Mouse (Mus musculus): ENCODE data around the gene Fbxl17. TPM values are rescaled to one million over a fixed set of nuclear protein-coding genes. Genes with fewer than 3 reads are reported as not detected.

The Fbxl17 gene
- total and polyA plus RNA-seq, 3 experiments, result 5.0 to 9.7 TPM; not detected in 1

GRCm38 (mm10) chr17:63391506-63391905 is 108.3 kb downstream of the Fbxl17 start:
- H3K9me3 ChIP-seq (replicated peaks; ENCODE audit: insufficient read depth, low read length), result no peaks in the 10 kb centered on the region
- H3K36me3 ChIP-seq (ENCODE audit: control insufficient read depth in 1 of 2, insufficient read depth in 2 of 2, low read length in 2 of 2), result no peaks in the 10 kb centered on the region
- no peaks in the 10 kb centered on the region for H3K27me3 ChIP-seq (ENCODE audit: control insufficient read depth in 1 of 2, insufficient read depth in 2 of 2, low read length in 2 of 2)
- TF ChIP-seq MAFK (IDR thresholded peaks at IDR 0.05; ENCODE audit: borderline replicate concordance, low read depth, low read length) (no peak), POLR2AphosphoS2 (IDR thresholded peaks at IDR 0.05; ENCODE audit: low read length) (no peak), ELF1 (IDR thresholded peaks at IDR 0.05; ENCODE audit: low read depth, low read length) (no peak), TAL1 (IDR thresholded peaks at IDR 0.05; ENCODE audit: low read length) (no peak), ETS1 (IDR thresholded peaks at IDR 0.05; ENCODE audit: low read depth, low read length) (no peak), JUND (IDR thresholded peaks at IDR 0.05; ENCODE audit: low read depth, low read length) (no peak), SMC3 (IDR thresholded peaks at IDR 0.05; ENCODE audit: low read depth, low read length) (no peak), GATA1 (IDR thresholded peaks at IDR 0.05; ENCODE audit: low read depth, low read length) (no peak), MEF2A (IDR thresholded peaks at IDR 0.05; ENCODE audit: extremely low read depth, insufficient replicate concordance, low read depth, low read length, poor library complexity, severe bottlenecking) (no peak), EP300 (IDR thresholded peaks at IDR 0.05; ENCODE audit: low read depth in 1 of 2, low read length in 2 of 2) (no peak), MAX (IDR thresholded peaks at IDR 0.05; ENCODE audit: low read length) (no peak), TCF12 (IDR thresholded peaks at IDR 0.05; ENCODE audit: low read depth, low read length) (no peak), MAZ (IDR thresholded peaks at IDR 0.05; ENCODE audit: low read depth, low read length) (no peak), UBTF (IDR thresholded peaks at IDR 0.05; ENCODE audit: borderline replicate concordance, insufficient read depth, low read depth, low read length) (no peak), BHLHE40 (IDR thresholded peaks at IDR 0.05; ENCODE audit: borderline replicate concordance, low read depth, low read length) (no peak), GABPA (IDR thresholded peaks at IDR 0.05; ENCODE audit: low read depth, low read length) (no peak), NRF1 (IDR thresholded peaks at IDR 0.05; ENCODE audit: insufficient read depth, low read depth, low read length, poor library complexity, severe bottlenecking) (no peak), CHD1 (IDR thresholded peaks at IDR 0.05; ENCODE audit: low read depth, low read length) (no peak)
- no peaks in the 10 kb centered on the region for H3K79me2 ChIP-seq (ENCODE audit: control insufficient read depth, insufficient read depth, low read length, poor library complexity)
- DNase-seq (ENCODE audit: low read depth, low spot score), result no peak
- no peak overlapping the region for H3K9ac ChIP-seq (ENCODE audit: control insufficient read depth, low read depth, low read length, poor library complexity, severe bottlenecking)
- no peak overlapping the region for H3K4me3 ChIP-seq (ENCODE audit: control insufficient read depth in 1 of 2, insufficient read depth in 1 of 2, low read depth in 2 of 2, low read length in 2 of 2)
- H3K4me1 ChIP-seq (ENCODE audit: control insufficient read depth in 1 of 2, insufficient read depth in 2 of 2, low read length in 2 of 2), result no peaks in the 10 kb centered on the region
- no peak overlapping the region for H3K27ac ChIP-seq (ENCODE audit: control insufficient read depth, low read depth, low read length)

- TF ChIP-seq HCFC1 (IDR thresholded peaks at IDR 0.05; ENCODE audit: low read depth, low read length) (no peak), E2F4 (IDR thresholded peaks at IDR 0.05; ENCODE audit: borderline replicate concordance, low read depth, low read length) (no peak), CHD2 (IDR thresholded peaks at IDR 0.05; ENCODE audit: low read length) (no peak), USF1 (IDR thresholded peaks at IDR 0.05; ENCODE audit: low read depth, low read length) (no peak), ZMIZ1 (IDR thresholded peaks at IDR 0.05; ENCODE audit: low read depth, low read length) (no peak), GATA1 (IDR thresholded peaks at IDR 0.05; ENCODE audit: low read depth, low read length) (no peak), NELFE (IDR thresholded peaks at IDR 0.05; ENCODE audit: low read depth, low read length) (no peak), JUND (IDR thresholded peaks at IDR 0.05; ENCODE audit: low read depth, low read length) (no peak)
- no peaks in the 10 kb centered on the region for H3K4me1 ChIP-seq (ENCODE audit: control insufficient read depth in 1 of 2, insufficient read depth in 2 of 2, low read length in 2 of 2)
- H3K79me2 ChIP-seq (ENCODE audit: control insufficient read depth, insufficient read depth, low read length, poor library complexity), result no peaks in the 10 kb centered on the region
- no peaks in the 10 kb centered on the region for H3K9me3 ChIP-seq (replicated peaks; ENCODE audit: insufficient read depth, low read length)
- no peaks in the 10 kb centered on the region for H3K27me3 ChIP-seq (ENCODE audit: control insufficient read depth in 1 of 2, insufficient read depth in 2 of 2, low read length in 2 of 2)
- H3K36me3 ChIP-seq (ENCODE audit: control insufficient read depth in 1 of 2, insufficient read depth in 2 of 2, low read length in 2 of 2), result no peaks in the 10 kb centered on the region
- no peak overlapping the region for H3K9ac ChIP-seq (ENCODE audit: control insufficient read depth, low read depth, low read length, poor library complexity, severe bottlenecking)
- H3K27ac ChIP-seq (ENCODE audit: control insufficient read depth, low read depth, low read length), result no peak overlapping the region
- H3K4me3 ChIP-seq (ENCODE audit: control insufficient read depth in 1 of 2, insufficient read depth in 1 of 2, low read depth in 2 of 2, low read length in 2 of 2), result no peak overlapping the region
- no peak for DNase-seq (ENCODE audit: low read depth, low spot score)
Measured at GRCm38 (mm10) chr17:63390951-63391350, 108.9 kb downstream of the Fbxl17 start.

All from MEL (cell line).